Mouse (Mus musculus): ENCODE data around the gene Stk19.

The Stk19 gene

DNA sequence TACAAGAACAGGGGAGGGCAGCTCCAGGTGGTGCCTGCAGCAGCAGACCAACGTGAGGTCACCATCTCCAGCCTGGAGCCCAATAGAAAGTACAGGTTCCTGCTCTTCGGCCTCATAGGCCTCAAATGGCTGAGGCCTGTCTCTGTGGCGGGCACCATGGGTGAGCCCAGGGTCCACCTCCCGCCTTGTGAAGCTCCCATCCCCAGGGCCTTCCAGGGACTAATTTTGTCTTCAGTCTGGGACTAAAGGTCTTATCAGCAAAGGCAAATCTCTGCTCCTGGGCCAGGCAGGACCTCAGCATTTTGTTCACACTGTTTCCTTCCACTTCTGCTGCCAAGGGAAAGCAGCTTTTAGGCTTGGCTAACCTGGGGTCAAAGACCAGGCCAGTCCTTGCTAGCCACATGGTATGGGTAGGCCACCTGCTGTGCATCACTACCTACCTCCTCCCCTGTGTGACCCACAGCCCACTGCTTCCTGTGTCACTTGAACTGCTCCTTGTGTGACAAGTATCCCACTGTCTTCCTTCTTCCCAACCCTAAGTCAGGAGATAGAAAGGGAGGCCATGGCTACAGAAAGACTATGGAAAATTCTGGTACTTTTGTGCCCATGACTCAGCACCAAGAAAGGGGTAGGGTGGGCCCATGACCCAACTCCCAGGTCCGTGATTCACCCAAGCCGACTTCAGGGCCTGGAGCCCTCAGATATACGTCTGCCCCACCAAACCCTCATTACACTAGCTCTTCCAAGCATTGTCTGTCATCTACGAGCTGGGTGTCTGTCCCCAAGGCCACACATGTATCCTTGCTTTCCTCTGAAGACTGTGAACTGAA lies 40.2 kb downstream of the Stk19 start:
- DNase-seq: no peak

DNA sequence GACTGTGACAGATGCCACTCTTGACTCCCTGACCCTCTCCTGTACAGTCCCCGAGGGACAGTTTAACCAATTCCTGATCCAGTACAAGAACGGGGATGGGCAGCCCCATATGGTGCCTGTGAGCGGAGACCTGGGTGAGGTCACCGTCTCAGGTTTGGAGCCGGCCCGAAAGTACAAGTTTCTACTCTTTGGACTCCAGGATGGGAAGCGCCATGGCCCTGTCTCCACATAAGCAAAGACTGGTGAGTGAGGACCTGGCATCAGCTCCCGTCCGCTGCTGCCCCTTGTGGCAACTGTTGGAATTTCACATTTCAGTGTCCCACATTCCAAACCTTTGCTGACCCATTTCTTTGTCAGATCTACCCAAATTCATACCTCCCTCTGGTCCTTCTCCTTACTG lies 41.1 kb downstream of the Stk19 start:
- DNase-seq: peak in 1 of 2 experiments; percentile 25

DNA sequence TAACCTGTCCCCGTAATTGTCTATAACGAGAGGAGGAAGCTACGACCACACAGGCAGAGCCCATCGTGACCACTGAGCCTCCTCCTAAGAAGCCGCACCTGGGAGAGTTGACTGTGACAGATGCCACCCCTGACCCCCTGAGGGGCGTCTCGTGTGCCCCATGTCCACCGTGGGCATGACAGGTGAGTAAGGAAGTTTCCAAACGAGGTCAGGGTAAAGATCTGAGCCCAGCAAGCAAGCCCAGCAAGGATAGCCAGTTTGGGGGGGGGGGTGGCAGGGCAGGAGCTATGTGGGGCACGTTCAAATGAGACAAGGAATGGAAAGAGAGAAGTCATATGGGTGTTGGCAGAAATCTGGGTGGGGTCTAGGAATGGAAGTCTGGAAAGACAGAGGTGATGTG lies 41.7 kb downstream of the Stk19 start:
- no peak for DNase-seq

DNA sequence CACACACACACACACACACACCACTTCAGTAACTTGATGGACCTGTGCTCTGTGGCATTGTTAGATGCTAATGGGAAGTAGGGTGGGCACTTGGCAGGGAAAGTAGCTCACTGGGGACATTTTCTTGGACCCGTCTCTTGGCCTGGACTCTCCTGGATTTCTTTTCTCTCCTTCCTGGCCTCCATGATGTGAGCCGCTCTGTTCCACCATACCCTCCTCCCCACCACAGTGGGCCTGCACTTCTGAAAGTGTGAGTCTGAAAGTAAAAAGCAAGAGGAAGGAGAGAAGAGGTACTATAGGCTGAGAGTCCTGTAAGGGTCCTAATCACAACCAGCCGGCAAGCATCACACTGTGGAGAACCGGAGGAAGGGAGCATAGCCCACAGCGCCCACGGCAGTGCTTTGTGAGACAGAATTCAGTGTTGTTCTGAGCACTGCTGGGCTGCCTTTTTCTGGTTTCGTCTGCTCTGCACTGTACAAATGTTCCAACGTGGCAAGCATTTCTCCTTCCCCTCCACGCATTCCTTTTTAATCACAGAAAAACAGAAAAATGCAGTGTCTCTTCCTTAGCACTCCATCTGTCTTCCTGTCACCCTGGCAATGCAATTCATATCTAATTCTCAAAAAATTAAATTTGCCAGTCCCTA lies 58.9 kb downstream of the Stk19 start:
- DNase-seq: no peak

All from thymus, postnatal 36 days (tissue).